ENCODE assay signal across 19 mouse cellular contexts in the genomic region with DNA sequence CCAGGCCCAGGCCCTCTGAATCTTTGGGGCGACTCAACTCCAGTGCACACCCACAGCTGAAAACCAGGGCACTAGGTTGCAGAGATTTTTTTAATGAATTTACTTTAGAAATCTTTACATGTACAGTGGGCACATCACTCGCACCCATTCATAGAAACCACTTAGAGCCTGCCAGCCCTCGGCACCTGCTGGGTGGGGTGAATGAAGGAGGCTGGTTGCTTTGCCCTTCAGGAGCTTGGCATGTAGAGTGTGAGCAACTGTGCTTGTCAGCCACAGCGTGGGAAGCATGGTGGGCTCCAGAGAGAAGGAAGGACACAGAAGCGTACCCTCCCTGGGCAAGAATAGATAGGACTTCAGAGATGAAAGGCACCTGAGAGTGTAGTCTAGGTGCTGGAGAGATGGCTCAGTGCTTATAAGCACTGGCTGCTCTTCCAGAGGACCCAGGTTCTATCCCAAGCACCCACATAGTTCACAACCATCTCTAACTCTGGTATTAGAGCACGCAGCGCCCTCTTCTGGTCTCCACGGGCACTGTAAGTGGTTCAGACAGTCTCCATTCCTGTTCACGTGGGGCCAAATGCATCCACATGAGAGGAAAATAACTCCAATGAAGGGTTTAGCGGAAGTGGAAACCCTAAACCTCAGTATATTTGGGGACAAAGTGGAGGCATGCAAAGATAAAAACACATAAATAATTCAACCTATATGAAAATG.
DNase-seq lines count a peak whose midpoint lies in the region; ATAC-seq and TF ChIP-seq lines count a peak whose summit lies in the region.
"Had no signal": no experiment of that assay in that cellular context is flagged by ENCODE, and none has a peak within 500 bp of the region (broad histone marks: within the 10 kb centered on the region; RNA-seq: fewer than 3 reads in every experiment).

No protein-coding gene starts in this region.

- H3K27ac ChIP-seq in intestine, postnatal 0 days (ENCODE audit: low read depth, low read length): no peak overlapping the region
- no peak overlapping the region for H3K27ac ChIP-seq in intestine, embryonic 15.5 days
- H3K27ac ChIP-seq in lung, embryonic 14.5 days (ENCODE audit: low read depth): no peak overlapping the region
- H3K27ac ChIP-seq in MEL (ENCODE audit: control insufficient read depth, low read depth, low read length): no peak overlapping the region
- H3K27ac ChIP-seq: neural tube, embryonic 13.5 days had no signal

- H3K9me3 ChIP-seq in intestine, postnatal 0 days (ENCODE audit: control insufficient read depth): peaks cover 3% of the 10 kb centered on the region; the same call in 1 of the 2 replicates
- no peaks in the 10 kb centered on the region for H3K9me3 ChIP-seq in intestine, embryonic 15.5 days
- peaks cover 5% of the 10 kb centered on the region; the same call in 1 of the 2 replicates for H3K9me3 ChIP-seq in lung, embryonic 14.5 days (ENCODE audit: low read depth, low read length)
- H3K9me3 ChIP-seq in MEL (replicated peaks; ENCODE audit: insufficient read depth, low read length): no peaks in the 10 kb centered on the region
- H3K9me3 ChIP-seq: neural tube, embryonic 13.5 days had no signal

- H3K4me2 ChIP-seq in intestine, postnatal 0 days (replicated peaks; ENCODE audit: low read depth): no peak overlapping the region
- no peak overlapping the region for H3K4me2 ChIP-seq in intestine, embryonic 15.5 days (replicated peaks)
- no peak overlapping the region for H3K4me2 ChIP-seq in lung, embryonic 14.5 days
- H3K4me2 ChIP-seq: heart, embryonic 13.5 days had no signal

- ATAC-seq in intestine, postnatal 0 days: no peak
- no peak for ATAC-seq in intestine, embryonic 15.5 days
- no peak for ATAC-seq in lung, embryonic 14.5 days (ENCODE audit: insufficient read depth)
- ATAC-seq: forebrain, embryonic 16.5 days had no signal

- H3K79me2 ChIP-seq in MEL (ENCODE audit: control insufficient read depth, insufficient read depth, low read length, poor library complexity): no peaks in the 10 kb centered on the region

- peak; percentile 52 for TF ChIP-seq CTCF in intestine, postnatal 0 days (IDR thresholded peaks at IDR 0.05; ENCODE audit: low read depth)
- peak; percentile 36 for TF ChIP-seq CTCF in lung, embryonic 14.5 days (IDR thresholded peaks at IDR 0.05; ENCODE audit: low read depth)
- peak; percentile 19 to 38 (median 28); a peak in 2 of 6 replicates for TF ChIP-seq CTCF in MEL (IDR thresholded peaks at IDR 0.05 in 2 of 3, conservative IDR thresholded peaks at IDR 0.05 in 1 of 3; ENCODE audit: control insufficient read depth in 1 of 3, insufficient read depth in 1 of 3, low read depth in 2 of 3, low read length in 3 of 3, poor library complexity in 1 of 3, severe bottlenecking in 1 of 3)
- TF ChIP-seq CTCF in brain, embryonic 14.5 days (IDR thresholded peaks at IDR 0.05; ENCODE audit: borderline replicate concordance, extremely low read depth, insufficient read depth, insufficient read length): peak; percentile 9; the same call in 1 of the 2 replicates

- peak; percentile 25 for TF ChIP-seq RAD21 in MEL (IDR thresholded peaks at IDR 0.05; ENCODE audit: low read depth, low read length)

- H3K9ac ChIP-seq in intestine, postnatal 0 days (ENCODE audit: low read depth, low read length): no peak overlapping the region
- H3K9ac ChIP-seq in intestine, embryonic 15.5 days: no peak overlapping the region
- no peak overlapping the region for H3K9ac ChIP-seq in lung, embryonic 14.5 days
- no peak overlapping the region for H3K9ac ChIP-seq in MEL (ENCODE audit: control insufficient read depth, low read depth, low read length, poor library complexity, severe bottlenecking)
- H3K9ac ChIP-seq: heart, embryonic 13.5 days; neural tube, embryonic 13.5 days had no signal

- H3K27me3 ChIP-seq in intestine, postnatal 0 days (replicated peaks; ENCODE audit: control insufficient read depth, insufficient read depth, low read length): no peaks in the 10 kb centered on the region
- H3K27me3 ChIP-seq in intestine, embryonic 15.5 days (replicated peaks): no peaks in the 10 kb centered on the region
- H3K27me3 ChIP-seq in lung, embryonic 14.5 days (ENCODE audit: insufficient read depth, low read length): no peaks in the 10 kb centered on the region
- no peaks in the 10 kb centered on the region for H3K27me3 ChIP-seq in MEL (ENCODE audit: control insufficient read depth in 1 of 2, insufficient read depth in 2 of 2, low read length in 2 of 2)
- H3K27me3 ChIP-seq: heart, embryonic 13.5 days; neural tube, embryonic 13.5 days had no signal

- no peak for TF ChIP-seq EP300 in MEL (IDR thresholded peaks at IDR 0.05; ENCODE audit: low read depth in 1 of 2, low read length in 2 of 2)

- DNase-seq in lung, embryonic 14.5 days: no peak
- no peak for DNase-seq in lung, postnatal 36 days
- peak; percentile 11 for DNase-seq in MEL (ENCODE audit: low read depth, low spot score)
- DNase-seq in brain, embryonic 14.5 days (ENCODE audit: low read depth): no peak
- no peak for DNase-seq in urinary bladder, postnatal 36 days (ENCODE audit: low spot score in 2 of 2)
- no peak for DNase-seq in spleen, postnatal 14 days (ENCODE audit: low spot score in 2 of 2)
- DNase-seq: adrenal gland, postnatal 10 days; cerebellum, adult 9-11 months; gastrocnemius, postnatal 10 days; kidney, postnatal 25 days; right cerebral cortex, postnatal 4 days; thymus, postnatal 25 days had no signal

- H3K4me1 ChIP-seq in intestine, postnatal 0 days (replicated peaks; ENCODE audit: control insufficient read depth, insufficient read depth, low read length): no peaks in the 10 kb centered on the region
- H3K4me1 ChIP-seq in intestine, embryonic 15.5 days (replicated peaks): no peaks in the 10 kb centered on the region; the same call in 1 of the 2 replicates
- peaks cover 7% of the 10 kb centered on the region; the same call in 1 of the 2 replicates for H3K4me1 ChIP-seq in lung, embryonic 14.5 days (ENCODE audit: insufficient read depth)
- no peaks in the 10 kb centered on the region for H3K4me1 ChIP-seq in MEL (ENCODE audit: control insufficient read depth in 1 of 2, insufficient read depth in 2 of 2, low read length in 2 of 2)

- H3K36me3 ChIP-seq in intestine, postnatal 0 days (ENCODE audit: control insufficient read depth, insufficient read depth): peaks cover 48% of the 10 kb centered on the region
- H3K36me3 ChIP-seq in intestine, embryonic 15.5 days: peaks cover 29% of the 10 kb centered on the region
- H3K36me3 ChIP-seq in lung, embryonic 14.5 days (ENCODE audit: insufficient read depth): peaks cover 40% of the 10 kb centered on the region
- no peaks in the 10 kb centered on the region for H3K36me3 ChIP-seq in MEL (ENCODE audit: control insufficient read depth in 1 of 2, insufficient read depth in 2 of 2, low read length in 2 of 2)

- 93% methylated on average over 10 of the region's 10 CpGs for WGBS in intestine, postnatal 0 days
- WGBS in intestine, embryonic 15.5 days: 92% methylated on average over 10 of the region's 10 CpGs
- 91% methylated on average over 10 of the region's 10 CpGs for WGBS in lung, embryonic 14.5 days

- TF ChIP-seq POLR2A in MEL (IDR thresholded peaks at IDR 0.05; ENCODE audit: control insufficient read depth in 1 of 2, insufficient read depth in 1 of 2, low read depth in 1 of 2, low read length in 2 of 2, poor library complexity in 1 of 2): no peak
- no peak for TF ChIP-seq POLR2A in brain, embryonic 14.5 days (IDR thresholded peaks at IDR 0.05; ENCODE audit: borderline replicate concordance, extremely low read depth, insufficient read depth, insufficient read length, poor library complexity, severe bottlenecking)

- H3K4me3 ChIP-seq in intestine, postnatal 0 days (ENCODE audit: low read depth, low read length): no peak overlapping the region
- no peak overlapping the region for H3K4me3 ChIP-seq in intestine, embryonic 15.5 days (replicated peaks)
- H3K4me3 ChIP-seq in lung, embryonic 14.5 days (ENCODE audit: low read depth, low read length): no peak overlapping the region
- H3K4me3 ChIP-seq in MEL (ENCODE audit: control insufficient read depth in 1 of 2, insufficient read depth in 1 of 2, low read depth in 2 of 2, low read length in 2 of 2): no peak overlapping the region
- H3K4me3 ChIP-seq: erythroblast, embryonic 14.5 days; heart, embryonic 13.5 days; hindbrain, embryonic 10.5 days; neural tube, embryonic 13.5 days had no signal

TF ChIP-seq in MEL, 35 proteins besides CTCF, POLR2A, EP300 and RAD21:
- TF ChIP-seq TCF12 (IDR thresholded peaks at IDR 0.05; ENCODE audit: low read depth, low read length) (no peak), SMC3 (IDR thresholded peaks at IDR 0.05; ENCODE audit: low read depth, low read length) (0 out of 2 replicates have a peak, but pooled peaks have one; percentile 14)
